Mouse (Mus musculus) stomach, postnatal 0 days (tissue): ENCODE results near the gene Dlg2. TPM values are rescaled to one million over a fixed set of nuclear protein-coding genes. Genes with fewer than 3 reads are reported as not detected.

Experiments
- ATAC-seq: fragments of 200-750 bp; cut with Nextera tagmentation; 2 replicates; pipeline ENCODE4 v1.8.0; 2017; ENCODE audit not compliant: low FRiP score, low TSS enrichment
- DNase-seq: peaks from one replicate; pipeline ENCODE4 v3.0.0-alpha.2; 2016; ENCODE audit warnings: low spot score
- H3K27ac ChIP-seq: fragments of 300-500 bp; sonication (generic); replicated peaks from 2 replicates; pipeline ENCODE4 v1.5.1; 2014; ENCODE audit warnings: mild to moderate bottlenecking, control low read depth
- H3K27me3 ChIP-seq: fragments of 300-500 bp; sonication (generic); 2 replicates; pipeline ENCODE4 v1.6.1; 2014; ENCODE audit warnings: low read length; ENCODE audit not compliant: control insufficient read depth, insufficient read depth
- H3K36me3 ChIP-seq: fragments of 300-500 bp; sonication (generic); 2 replicates; pipeline ENCODE4 v1.6.1; 2014; ENCODE audit warnings: low read length, mixed read lengths; ENCODE audit not compliant: control insufficient read depth, insufficient read depth
- H3K4me1 ChIP-seq: fragments of 300-500 bp; sonication (generic); replicated peaks from 2 replicates; pipeline ENCODE4 v1.6.1; 2014; ENCODE audit warnings: antibody characterized with exemption; ENCODE audit not compliant: control insufficient read depth, insufficient read depth
- H3K4me2 ChIP-seq: fragments of 300-500 bp; sonication (generic); replicated peaks from 2 replicates; pipeline ENCODE4 v1.6.1; 2014; ENCODE audit warnings: low read depth, mild to moderate bottlenecking, control low read depth, moderate library complexity
- H3K4me3 ChIP-seq: fragments of 300-500 bp; sonication (generic); 2 replicates; pipeline ENCODE4 v1.5.1; 2014; ENCODE audit warnings: low read depth, low read length, control low read depth
- H3K9ac ChIP-seq: fragments of 300-500 bp; sonication (generic); 2 replicates; pipeline ENCODE4 v1.6.1; 2014; ENCODE audit warnings: mild to moderate bottlenecking, low read length, control low read depth, mixed read lengths
- H3K9me3 ChIP-seq: fragments of 300-500 bp; sonication (generic); 2 replicates; pipeline ENCODE4 v1.6.1; 2016; ENCODE audit warnings: low read length; ENCODE audit not compliant: control insufficient read depth
- CTCF ChIP-seq: IDR thresholded peaks from 2 replicates; pipeline ENCODE4 v1.5.1; 2016; ENCODE audit warnings: antibody characterized with exemption, low read depth, mild to moderate bottlenecking, moderate library complexity
- EP300 ChIP-seq: optimal IDR thresholded peaks from 2 replicates; pipeline ENCODE3; 2016; ENCODE audit warnings: antibody characterized with exemption
- WGBS: fragments of 180-500 bp; shearing (Covaris S2); extraction: QIAGEN DNeasy Blood & Tissue Kit; methylation state at CpG from one replicate; pipeline ENCODE4 v1.1.7; 2014; 5-methylcytosine and 5-hydroxymethylcytosine counted together
- polyA plus RNA-seq: library from polyadenylated mRNA; unstranded; fragments of >200 nt; fragmentation: Nextera tagmentation; extraction: Ambion mirVana; gene quantifications from 2 replicates; pipeline ENCODE4 v1.2.1, GENCODE M21; 2015

Dlg2 gene
- polyA plus RNA-seq, 1 experiment from 2014 or later, result 12.8 TPM

- H3K27ac ChIP-seq, result no peak overlapping the region
- no peak for TF ChIP-seq EP300
- no peak for TF ChIP-seq CTCF
- DNase-seq (no peak), ATAC-seq (no peak)
- 82% methylated on average over 4 of the region's 4 CpGs for WGBS
- no peaks in the 10 kb centered on the region for H3K4me1 ChIP-seq
- no peak overlapping the region for H3K9ac ChIP-seq
- no peaks in the 10 kb centered on the region for H3K27me3 ChIP-seq
- H3K9me3 ChIP-seq, result no peaks in the 10 kb centered on the region
- H3K36me3 ChIP-seq, result no peaks in the 10 kb centered on the region
- H3K4me2 ChIP-seq, result no peak overlapping the region
- H3K4me3 ChIP-seq, result no peak overlapping the region
These were observed 1781.7 kb downstream of the Dlg2 start for GRCm38 (mm10) chr7:92258148-92258547.

GRCm38 (mm10) chr7:92258701-92259100 is 1782.2 kb downstream of the Dlg2 start:
- Histone ChIP-seq H3K4me2 (no peak overlapping the region), H3K36me3 (no peaks in the 10 kb centered on the region), H3K27ac (no peak overlapping the region), H3K27me3 (no peaks in the 10 kb centered on the region), H3K4me3 (no peak overlapping the region), H3K9me3 (no peaks in the 10 kb centered on the region), H3K9ac (no peak overlapping the region), H3K4me1 (no peaks in the 10 kb centered on the region)
- peak; percentile 87 for ATAC-seq
- WGBS, result 51% methylated on average over 3 of the region's 3 CpGs
- no peak for TF ChIP-seq EP300
- TF ChIP-seq CTCF, result no peak
- DNase-seq, result peak; percentile 17

GRCm38 (mm10) chr7:92264325-92264724 is 1787.9 kb downstream of the Dlg2 start:
- Histone ChIP-seq H3K4me3 (no peak overlapping the region), H3K9me3 (no peaks in the 10 kb centered on the region), H3K36me3 (no peaks in the 10 kb centered on the region), H3K4me2 (no peak overlapping the region), H3K4me1 (no peaks in the 10 kb centered on the region), H3K27ac (no peak overlapping the region), H3K9ac (no peak overlapping the region), H3K27me3 (no peaks in the 10 kb centered on the region)
- DNase-seq, result no peak
- WGBS, result 91% methylated on average over 3 of the region's 3 CpGs
- TF ChIP-seq EP300 (no peak), CTCF (no peak)
- ATAC-seq, result no peak

- Histone ChIP-seq H3K9me3 (no peaks in the 10 kb centered on the region), H3K27me3 (no peaks in the 10 kb centered on the region), H3K27ac (no peak overlapping the region), H3K4me3 (no peak overlapping the region), H3K4me1 (no peaks in the 10 kb centered on the region), H3K9ac (no peak overlapping the region), H3K36me3 (no peaks in the 10 kb centered on the region), H3K4me2 (no peak overlapping the region)
- DNase-seq (no peak), ATAC-seq (no peak)
- no peak for TF ChIP-seq CTCF
- TF ChIP-seq EP300, result no peak
These were observed 1788.5 kb downstream of the Dlg2 start for GRCm38 (mm10) chr7:92264964-92265363.

- no peak for ATAC-seq
- H3K27ac ChIP-seq, result no peak overlapping the region
- H3K4me1 ChIP-seq, result no peaks in the 10 kb centered on the region
- WGBS, result 75% methylated on average over 4 of the region's 4 CpGs
- H3K9ac ChIP-seq, result no peak overlapping the region
- no peaks in the 10 kb centered on the region for H3K27me3 ChIP-seq
- TF ChIP-seq CTCF (no peak), EP300 (no peak)
- no peak overlapping the region for H3K4me3 ChIP-seq
- no peaks in the 10 kb centered on the region for H3K36me3 ChIP-seq
- no peaks in the 10 kb centered on the region for H3K9me3 ChIP-seq
- H3K4me2 ChIP-seq, result no peak overlapping the region
- no peak for DNase-seq
These were observed 1798.9 kb downstream of the Dlg2 start for GRCm38 (mm10) chr7:92275353-92275752.

- DNase-seq, result no peak
These were observed 1801.2 kb downstream of the Dlg2 start for GRCm38 (mm10) chr7:92277629-92278028.

More at GRCm38 (mm10) chr7:92277629-92278028, 1801.2 kb downstream of the Dlg2 start:
- Histone ChIP-seq H3K9ac (no peak overlapping the region), H3K4me1 (no peaks in the 10 kb centered on the region), H3K27ac (no peak overlapping the region), H3K36me3 (no peaks in the 10 kb centered on the region), H3K4me3 (no peak overlapping the region), H3K27me3 (no peaks in the 10 kb centered on the region), H3K9me3 (no peaks in the 10 kb centered on the region), H3K4me2 (no peak overlapping the region)
- no peak for ATAC-seq
- TF ChIP-seq EP300 (no peak), CTCF (no peak)
- WGBS, result 62% methylated on average over 4 of the region's 4 CpGs
